Mouse (Mus musculus) forebrain, postnatal 0 days (tissue): Measurements from ENCODE around the gene Samd13. TPM values are rescaled to one million over a fixed set of nuclear protein-coding genes. Genes with fewer than 3 reads are reported as not detected.

Experiments
- ATAC-seq: fragments of 200-750 bp; cut with Nextera tagmentation; 2 replicates; pipeline ENCODE4 v1.8.0; 2017; ENCODE audit warnings: mild to moderate bottlenecking, moderate library complexity
- DNase-seq: peaks from one replicate; pipeline ENCODE4 v3.0.0-alpha.2; 2015
- H3K27ac ChIP-seq: fragments of 300-500 bp; sonication (generic); 2 replicates; pipeline ENCODE4 v1.5.1; 2014; ENCODE audit warnings: low read depth, mild to moderate bottlenecking, antibody characterized with exemption, low read length, moderate library complexity, mixed read lengths
- H3K27me3 ChIP-seq: fragments of 300-500 bp; sonication (generic); 2 replicates; pipeline ENCODE4 v1.6.1; 2014; ENCODE audit warnings: mild to moderate bottlenecking, low read length, mixed read lengths; ENCODE audit not compliant: insufficient read depth
- H3K36me3 ChIP-seq: fragments of 300-500 bp; sonication (generic); 2 replicates; pipeline ENCODE4 v1.6.1; 2014; ENCODE audit warnings: mild to moderate bottlenecking, moderate library complexity; ENCODE audit not compliant: insufficient read depth
- H3K4me1 ChIP-seq: fragments of 300-500 bp; sonication (generic); 2 replicates; pipeline ENCODE4 v1.6.1; 2014; ENCODE audit warnings: antibody characterized with exemption; ENCODE audit not compliant: insufficient read depth
- H3K4me2 ChIP-seq: fragments of 300-500 bp; sonication (generic); 2 replicates; pipeline ENCODE4 v1.6.1; 2014; ENCODE audit warnings: low read depth, mild to moderate bottlenecking, moderate library complexity
- H3K4me3 ChIP-seq: fragments of 300-500 bp; sonication (generic); 2 replicates; pipeline ENCODE4 v1.5.1; 2014; ENCODE audit warnings: low read depth, low read length, mixed read lengths
- H3K9ac ChIP-seq: fragments of 300-500 bp; sonication (generic); 2 replicates; pipeline ENCODE4 v1.6.1; 2014; ENCODE audit warnings: mild to moderate bottlenecking
- H3K9me3 ChIP-seq: fragments of 300-500 bp; sonication (generic); 2 replicates; pipeline ENCODE4 v1.6.1; 2016; ENCODE audit warnings: low read length
- CTCF ChIP-seq: sonication (generic); IDR thresholded peaks from 2 replicates; pipeline ENCODE4 v1.5.1; 2016; ENCODE audit warnings: antibody characterized with exemption, control low read depth, low read depth
- WGBS: fragments of 180-500 bp; shearing (Covaris S2); extraction: QIAGEN DNeasy Blood & Tissue Kit; methylation state at CpG from one replicate; pipeline ENCODE4 v1.1.7; 2014; 5-methylcytosine and 5-hydroxymethylcytosine counted together
- polyA plus RNA-seq: library from polyadenylated mRNA; unstranded; fragments of >200 nt; fragmentation: Nextera tagmentation; extraction: Ambion mirVana; gene quantifications from 2 replicates; pipeline ENCODE4 v1.2.1, GENCODE M21; 2015
- total RNA-seq: library from RNA; depleted of rRNA; stranded (reverse); fragments of >200 nt; gene quantifications from 2 replicates; pipeline ENCODE4 v1.2.3, GENCODE M21; 2014; rRNA removed

The Samd13 gene
- total and polyA plus RNA-seq, 2 experiments from 2014 or later: 0.33 to 0.57 TPM

DNA sequence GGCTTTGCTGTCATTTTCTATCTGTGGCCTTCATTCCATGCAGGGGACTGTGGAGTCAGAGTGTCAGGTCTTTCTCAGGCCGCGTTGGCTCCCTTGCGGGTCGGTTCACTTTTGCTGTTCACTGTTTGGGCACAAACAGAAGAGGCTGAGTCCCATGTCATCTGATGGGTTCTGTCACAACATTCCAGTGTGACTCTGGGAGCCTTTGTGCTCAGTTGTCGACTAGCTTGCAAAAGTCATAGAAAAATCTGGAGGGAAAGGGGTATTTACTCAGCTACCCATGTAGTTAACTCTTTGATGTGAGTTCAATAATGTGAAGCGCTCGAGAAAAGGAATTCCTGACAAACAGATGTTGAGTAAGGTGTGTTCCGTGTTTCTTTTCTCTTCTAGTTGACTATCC, 89.0 kb downstream of the Samd13 start:
- ATAC-seq (no peak), DNase-seq (no peak)
- TF ChIP-seq CTCF: no peak
- Histone ChIP-seq H3K9me3 (no peaks in the 10 kb centered on the region), H3K27me3 (no peaks in the 10 kb centered on the region), H3K4me1 (0 out of 2 replicates have a peak, but pooled peaks cover 3% of the 10 kb centered on the region), H3K9ac (no peak overlapping the region), H3K4me2 (no peak overlapping the region), H3K4me3 (no peak overlapping the region), H3K27ac (no peak overlapping the region), H3K36me3 (no peaks in the 10 kb centered on the region)
- 79% methylated on average over 8 of the region's 8 CpGs for WGBS

DNA sequence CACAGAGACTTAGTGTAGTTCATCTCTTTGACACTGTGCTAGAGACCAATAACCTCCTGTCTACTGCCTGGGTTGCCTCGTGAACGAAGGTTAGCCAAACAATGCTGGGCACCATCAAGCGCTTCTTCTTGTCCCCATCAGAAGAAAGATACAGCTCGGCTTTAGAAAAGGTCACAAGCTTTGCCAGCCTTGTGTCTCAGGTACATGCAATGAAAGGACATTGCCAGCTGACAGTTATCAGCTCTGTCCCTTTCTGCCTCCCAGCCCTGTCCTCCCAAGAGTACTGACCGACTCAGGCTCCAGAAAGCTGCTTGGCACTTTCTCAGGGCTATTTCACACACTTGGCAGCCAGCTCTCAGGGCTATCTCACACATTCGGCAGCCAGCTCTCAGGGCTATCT, 90.0 kb downstream of the Samd13 start:
- ATAC-seq (no peak), DNase-seq (no peak)
- 89% methylated on average over 6 of the region's 6 CpGs for WGBS
- Histone ChIP-seq H3K4me2 (no peak overlapping the region), H3K27me3 (no peaks in the 10 kb centered on the region), H3K36me3 (no peaks in the 10 kb centered on the region), H3K9me3 (no peaks in the 10 kb centered on the region), H3K27ac (no peak overlapping the region), H3K4me3 (no peak overlapping the region), H3K4me1 (0 out of 2 replicates have a peak, but pooled peaks cover 3% of the 10 kb centered on the region), H3K9ac (no peak overlapping the region)
- no peak for TF ChIP-seq CTCF

Other genes starting within 250 kb of the Samd13 start
- gene Ctbs, start 235.8 kb downstream of the Samd13 start, total RNA-seq: 7.5 and 9.9 TPM in 2 replicates
- 3.8 and 4.4 TPM in 2 replicates for gene Ctbs, start 235.8 kb downstream of the Samd13 start, polyA plus RNA-seq
- gene Spata1, start 185.8 kb downstream of the Samd13 start, total RNA-seq: 6.0 and 13.5 TPM in 2 replicates
- 4.3 and 6.5 TPM in 2 replicates for gene Spata1, start 185.8 kb downstream of the Samd13 start, polyA plus RNA-seq
- gene Gng5, start 185.8 kb downstream of the Samd13 start, total RNA-seq: 73.7 and 90.4 TPM in 2 replicates
- 291 and 344 TPM in 2 replicates for gene Gng5, start 185.8 kb downstream of the Samd13 start, polyA plus RNA-seq
- gene Rpf1, start 164.2 kb downstream of the Samd13 start, total RNA-seq: 36.7 and 39.9 TPM in 2 replicates
- gene Rpf1, start 164.2 kb downstream of the Samd13 start, polyA plus RNA-seq: 27.4 and 29.4 TPM in 2 replicates
- 0.08 and 0.43 TPM in 2 replicates for gene Uox, start 115.2 kb downstream of the Samd13 start, total RNA-seq
- 0.19 and 0.25 TPM in 2 replicates for gene Uox, start 115.2 kb downstream of the Samd13 start, polyA plus RNA-seq
- not detected in 2 replicates for gene Dnase2b, start 70.0 kb downstream of the Samd13 start, total RNA-seq
- gene Dnase2b, start 70.0 kb downstream of the Samd13 start, polyA plus RNA-seq: not detected in 2 replicates
- gene 4930503B20Rik, start 34.3 kb downstream of the Samd13 start, total RNA-seq: not detected in 2 replicates
- gene 4930503B20Rik, start 34.3 kb downstream of the Samd13 start, polyA plus RNA-seq: 0.12 TPM in 1 of 2 replicates, not detected in the other
- 320 and 369 TPM in 2 replicates for gene Prkacb, start 127.4 kb upstream of the Samd13 start, total RNA-seq
- 161 and 208 TPM in 2 replicates for gene Prkacb, start 127.4 kb upstream of the Samd13 start, polyA plus RNA-seq
- 23.5 and 33.7 TPM in 2 replicates for gene Ttll7, start 166.8 kb upstream of the Samd13 start, total RNA-seq
- gene Ttll7, start 166.8 kb upstream of the Samd13 start, polyA plus RNA-seq: 6.6 and 7.5 TPM in 2 replicates